In genomic region chr2:157755771-157756170, GRCm38 (mm10) we compare ENCODE assay signal across 26 mouse cellular contexts. TPM values are rescaled to one million over a fixed set of nuclear protein-coding genes. Genes with fewer than 3 reads are reported as not detected.
A peak's percentile ranks its signal among the peaks of the same experiment; 100 is the strongest.
DNase-seq lines count a peak whose midpoint lies in the region; ATAC-seq and TF ChIP-seq lines count a peak whose summit lies in the region.
"Had no signal": no experiment of that assay in that cellular context is flagged by ENCODE, and none has a peak within 500 bp of the region (broad histone marks: within the 10 kb centered on the region; RNA-seq: fewer than 3 reads in every experiment).

No protein-coding gene starts in this region.

- peak overlapping the region; percentile 74 for H3K27ac ChIP-seq in hindbrain, embryonic 13.5 days
- no peak overlapping the region for H3K27ac ChIP-seq in hindbrain, embryonic 10.5 days
- no peak overlapping the region for H3K27ac ChIP-seq in kidney, embryonic 14.5 days (ENCODE audit: low read depth, low read length)
- H3K27ac ChIP-seq in kidney, postnatal 0 days: no peak overlapping the region
- H3K27ac ChIP-seq in neural tube, embryonic 15.5 days (replicated peaks): peak overlapping the region; percentile 73; the same call in 1 of the 2 replicates
- no peak overlapping the region for H3K27ac ChIP-seq in forebrain, embryonic 13.5 days
- H3K27ac ChIP-seq: embryonic facial prominence, embryonic 13.5 days; forebrain, embryonic 10.5 days; intestine, embryonic 15.5 days; limb, embryonic 10.5 days; limb, embryonic 15.5 days; liver, embryonic 13.5 days; stomach, postnatal 0 days had no signal

- H3K9me3 ChIP-seq in hindbrain, embryonic 13.5 days: no peaks in the 10 kb centered on the region
- no peaks in the 10 kb centered on the region for H3K9me3 ChIP-seq in hindbrain, embryonic 10.5 days
- H3K9me3 ChIP-seq in kidney, embryonic 14.5 days (ENCODE audit: control insufficient read depth, low read length): no peaks in the 10 kb centered on the region
- H3K9me3 ChIP-seq in kidney, postnatal 0 days (replicated peaks; ENCODE audit: low read length): no peaks in the 10 kb centered on the region
- H3K9me3 ChIP-seq in neural tube, embryonic 15.5 days (replicated peaks): no peaks in the 10 kb centered on the region
- H3K9me3 ChIP-seq in forebrain, embryonic 13.5 days (replicated peaks): no peaks in the 10 kb centered on the region
- H3K9me3 ChIP-seq: embryonic facial prominence, embryonic 13.5 days; forebrain, embryonic 10.5 days; heart, embryonic 12.5 days; intestine, embryonic 15.5 days; limb, embryonic 10.5 days; limb, embryonic 15.5 days; liver, embryonic 13.5 days had no signal

- no peak overlapping the region for H3K4me3 ChIP-seq in hindbrain, embryonic 13.5 days
- H3K4me3 ChIP-seq in hindbrain, embryonic 10.5 days: no peak overlapping the region
- H3K4me3 ChIP-seq in kidney, embryonic 14.5 days (ENCODE audit: low read length): no peak overlapping the region
- no peak overlapping the region for H3K4me3 ChIP-seq in kidney, postnatal 0 days (replicated peaks; ENCODE audit: low read depth, low read length)
- H3K4me3 ChIP-seq in neural tube, embryonic 15.5 days (replicated peaks): no peak overlapping the region
- H3K4me3 ChIP-seq in forebrain, embryonic 13.5 days: no peak overlapping the region
- H3K4me3 ChIP-seq: embryonic facial prominence, embryonic 13.5 days; forebrain, embryonic 10.5 days; heart, embryonic 12.5 days; intestine, embryonic 15.5 days; limb, embryonic 10.5 days; limb, embryonic 15.5 days; liver, embryonic 13.5 days had no signal

- peaks cover 70% of the 10 kb centered on the region for H3K4me1 ChIP-seq in hindbrain, embryonic 13.5 days (replicated peaks)
- H3K4me1 ChIP-seq in hindbrain, embryonic 10.5 days (replicated peaks): peaks cover 25% of the 10 kb centered on the region
- peaks cover 9% of the 10 kb centered on the region; the same call in 1 of the 2 replicates for H3K4me1 ChIP-seq in kidney, embryonic 14.5 days (ENCODE audit: control insufficient read depth, insufficient read depth, low read length)
- H3K4me1 ChIP-seq in kidney, postnatal 0 days (replicated peaks; ENCODE audit: insufficient read depth, low read length): peaks cover 4% of the 10 kb centered on the region; the same call in 1 of the 2 replicates
- H3K4me1 ChIP-seq in neural tube, embryonic 15.5 days: peaks cover 58% of the 10 kb centered on the region
- H3K4me1 ChIP-seq in forebrain, embryonic 13.5 days: peaks cover 61% of the 10 kb centered on the region

- H3K9ac ChIP-seq in hindbrain, embryonic 13.5 days: no peak overlapping the region
- H3K9ac ChIP-seq in kidney, embryonic 14.5 days (ENCODE audit: low read depth, low read length): no peak overlapping the region
- 0 out of 2 replicates have a peak overlapping the region, but pooled peaks have one; percentile 4 for H3K9ac ChIP-seq in kidney, postnatal 0 days (ENCODE audit: low read depth, low read length)
- H3K9ac ChIP-seq in neural tube, embryonic 15.5 days (replicated peaks): no peak overlapping the region
- H3K9ac ChIP-seq in forebrain, embryonic 13.5 days: no peak overlapping the region
- H3K9ac ChIP-seq: embryonic facial prominence, embryonic 13.5 days; heart, embryonic 12.5 days; intestine, embryonic 15.5 days; limb, embryonic 15.5 days; liver, embryonic 13.5 days had no signal

- no peak for ATAC-seq in hindbrain, embryonic 13.5 days (ENCODE audit: low FRiP score)
- ATAC-seq in kidney, embryonic 14.5 days (ENCODE audit: low FRiP score, low TSS enrichment): no peak
- ATAC-seq in kidney, postnatal 0 days (replicated peaks; ENCODE audit: low FRiP score, low read depth): no peak
- ATAC-seq in neural tube, embryonic 15.5 days (ENCODE audit: low FRiP score): no peak
- ATAC-seq in forebrain, embryonic 13.5 days: no peak
- ATAC-seq: CD4-positive, CD25-positive, alpha-beta regulatory T cell, adult 4 months; intestine, embryonic 15.5 days had no signal

- no peaks in the 10 kb centered on the region for H3K36me3 ChIP-seq in hindbrain, embryonic 13.5 days
- H3K36me3 ChIP-seq in hindbrain, embryonic 10.5 days: no peaks in the 10 kb centered on the region
- H3K36me3 ChIP-seq in kidney, embryonic 14.5 days (ENCODE audit: control insufficient read depth, insufficient read depth, low read length): no peaks in the 10 kb centered on the region
- H3K36me3 ChIP-seq in kidney, postnatal 0 days (ENCODE audit: insufficient read depth, low read length): no peaks in the 10 kb centered on the region
- H3K36me3 ChIP-seq in neural tube, embryonic 15.5 days: no peaks in the 10 kb centered on the region
- no peaks in the 10 kb centered on the region for H3K36me3 ChIP-seq in forebrain, embryonic 13.5 days (ENCODE audit: poor library complexity, severe bottlenecking)
- H3K36me3 ChIP-seq: embryonic facial prominence, embryonic 13.5 days; heart, embryonic 12.5 days; intestine, embryonic 15.5 days; limb, embryonic 15.5 days; liver, embryonic 13.5 days had no signal

- 85% methylated on average over 7 of the region's 7 CpGs for WGBS in hindbrain, embryonic 13.5 days
- WGBS in hindbrain, embryonic 10.5 days: 94% methylated on average over 7 of the region's 7 CpGs
- 47% methylated on average over 7 of the region's 7 CpGs for WGBS in kidney, embryonic 14.5 days
- 56% methylated on average over 7 of the region's 7 CpGs for WGBS in kidney, postnatal 0 days
- 68% methylated on average over 7 of the region's 7 CpGs for WGBS in neural tube, embryonic 15.5 days
- 90% methylated on average over 7 of the region's 7 CpGs for WGBS in forebrain, embryonic 13.5 days

- TF ChIP-seq CTCF in kidney, postnatal 0 days (IDR thresholded peaks at IDR 0.05; ENCODE audit: low read depth): no peak

- H3K4me2 ChIP-seq in hindbrain, embryonic 13.5 days: no peak overlapping the region
- H3K4me2 ChIP-seq in kidney, embryonic 14.5 days (replicated peaks; ENCODE audit: low read depth, low read length): no peak overlapping the region
- H3K4me2 ChIP-seq in kidney, postnatal 0 days (ENCODE audit: low read length): no peak overlapping the region
- H3K4me2 ChIP-seq in neural tube, embryonic 15.5 days: no peak overlapping the region
- no peak overlapping the region for H3K4me2 ChIP-seq in forebrain, embryonic 13.5 days
- H3K4me2 ChIP-seq: embryonic facial prominence, embryonic 13.5 days; heart, embryonic 12.5 days; intestine, embryonic 15.5 days; limb, embryonic 15.5 days; liver, embryonic 13.5 days had no signal

- H3K27me3 ChIP-seq in hindbrain, embryonic 13.5 days: no peaks in the 10 kb centered on the region
- H3K27me3 ChIP-seq in hindbrain, embryonic 10.5 days (ENCODE audit: insufficient read depth, poor library complexity, severe bottlenecking): no peaks in the 10 kb centered on the region
- H3K27me3 ChIP-seq in kidney, embryonic 14.5 days (ENCODE audit: control insufficient read depth, insufficient read depth, low read length): no peaks in the 10 kb centered on the region
- H3K27me3 ChIP-seq in kidney, postnatal 0 days (ENCODE audit: insufficient read depth, low read length): no peaks in the 10 kb centered on the region
- no peaks in the 10 kb centered on the region for H3K27me3 ChIP-seq in neural tube, embryonic 15.5 days (replicated peaks)
- H3K27me3 ChIP-seq in forebrain, embryonic 13.5 days: no peaks in the 10 kb centered on the region
- H3K27me3 ChIP-seq: embryonic facial prominence, embryonic 13.5 days; heart, embryonic 12.5 days; intestine, embryonic 15.5 days; limb, embryonic 15.5 days; liver, embryonic 13.5 days had no signal

- DNase-seq in hindbrain, embryonic 10.5 days (ENCODE audit: low spot score): no peak
- peak; percentile 37 to 62 for DNase-seq in kidney, adult 8-10 months
- no peak for DNase-seq in kidney, postnatal 0 days (ENCODE audit: low spot score)
- DNase-seq: cerebellum, adult 11 months; cerebellum, adult 9-10 months; gastrocnemius, postnatal 36 days; layer of hippocampus, adult 9-11 months; liver, embryonic 13.5 days; lung, adult 2 months; lung, postnatal 10 days; midbrain, embryonic 14.5 days; right cerebral cortex, postnatal 4 days; thymus, adult 18-20 months; thymus, postnatal 25 days had no signal

RNA-seq across cellular contexts. Expression of gene Ctnnbl1, which starts 18.6 kb away (rescaled TPM):
- polyA plus RNA-seq in hindbrain, embryonic 13.5 days (2015; fragmentation: Nextera tagmentation; extraction: Ambion mirVana): 70.6 and 72.8 TPM in 2 replicates
- 93.4 and 95.9 TPM in 2 replicates for polyA plus RNA-seq in hindbrain, embryonic 10.5 days (2016; fragmentation: Nextera tagmentation; extraction: Ambion mirVana)
- 55.4 and 77.1 TPM in 2 replicates for polyA plus RNA-seq in kidney, embryonic 14.5 days (2014; fragmentation: Nextera tagmentation; extraction: Ambion mirVana)
- polyA plus RNA-seq in kidney, postnatal 0 days (2015; fragmentation: Nextera tagmentation; extraction: Ambion mirVana): 46.3 and 51.8 TPM in 2 replicates
- 51.3 and 52.6 TPM in 2 replicates for polyA plus RNA-seq in neural tube, embryonic 15.5 days (2015; fragmentation: Nextera tagmentation; extraction: Ambion mirVana)
- 96.6 and 97.1 TPM in 2 replicates for polyA plus RNA-seq in forebrain, embryonic 13.5 days (2015; fragmentation: Nextera tagmentation; extraction: Ambion mirVana)

Comparison
In these comparisons a context has a peak if more than half of its experiments do, and no peak if none do; other contexts are left out.
1. H3K27ac ChIP-seq: peak in hindbrain, embryonic 13.5 days (single experiment) and neural tube, embryonic 15.5 days (single experiment); none in hindbrain, embryonic 10.5 days (single experiment), kidney, embryonic 14.5 days (single experiment), kidney, postnatal 0 days (single experiment) and forebrain, embryonic 13.5 days (single experiment).
2. DNase-seq: peak in kidney, adult 8-10 months (2 of 2); none in hindbrain, embryonic 10.5 days (single experiment) and kidney, postnatal 0 days (single experiment).